Mouse (Mus musculus): ENCODE results near the gene Slc25a42. TPM values are rescaled to one million over a fixed set of nuclear protein-coding genes. Genes with fewer than 3 reads are reported as not detected.
"Not testable (repeated sequence)": the region's sequence is repeated elsewhere in the genome, so short reads cannot be mapped to it uniquely, and the experiment has no call there.

Gene Slc25a42
- polyA plus RNA-seq, 1 experiment = 51.0 TPM

- DNase-seq (ENCODE audit: extremely low spot score in 1 of 2, low spot score in 1 of 2) = not testable (repeated sequence)
These were observed 4.1 kb upstream of the Slc25a42 start for GRCm38 (mm10) chr8:70216161-70216560.

GRCm38 (mm10) chr8:70215092-70215491 lies 3.0 kb upstream of the Slc25a42 start:
- DNase-seq (ENCODE audit: extremely low spot score in 1 of 2, low spot score in 1 of 2) = no peak

- DNase-seq (ENCODE audit: extremely low spot score in 1 of 2, low spot score in 1 of 2) = no peak
These were observed 2.3 kb upstream of the Slc25a42 start for GRCm38 (mm10) chr8:70214411-70214810.

GRCm38 (mm10) chr8:70211726-70212111 lies 386 bp downstream of the Slc25a42 start:
- DNase-seq (ENCODE audit: extremely low spot score in 1 of 2, low spot score in 1 of 2) = peak in 1 of 2 experiments; percentile 38

- DNase-seq (ENCODE audit: extremely low spot score in 1 of 2, low spot score in 1 of 2) = no peak
These were observed 830 bp downstream of the Slc25a42 start for GRCm38 (mm10) chr8:70211275-70211674.

- DNase-seq (ENCODE audit: extremely low spot score in 1 of 2, low spot score in 1 of 2) = peak in 1 of 2 experiments; percentile 70
These were observed 1.6 kb downstream of the Slc25a42 start for GRCm38 (mm10) chr8:70210538-70210937.

- no peak for DNase-seq (ENCODE audit: extremely low spot score in 1 of 2, low spot score in 1 of 2)
These were observed 4.0 kb downstream of the Slc25a42 start for GRCm38 (mm10) chr8:70208130-70208529.

GRCm38 (mm10) chr8:70204757-70205156 lies 7.3 kb downstream of the Slc25a42 start:
- no peak for DNase-seq (ENCODE audit: extremely low spot score in 1 of 2, low spot score in 1 of 2)

GRCm38 (mm10) chr8:70203072-70203471 lies 9.0 kb downstream of the Slc25a42 start:
- peak in 1 of 2 experiments; percentile 35 for DNase-seq (ENCODE audit: extremely low spot score in 1 of 2, low spot score in 1 of 2)

- DNase-seq (ENCODE audit: extremely low spot score in 1 of 2, low spot score in 1 of 2) = no peak
These were observed 10.7 kb downstream of the Slc25a42 start for GRCm38 (mm10) chr8:70201417-70201816.

- DNase-seq (ENCODE audit: extremely low spot score in 1 of 2, low spot score in 1 of 2) = peak; percentile 20 to 66
These were observed 11.9 kb downstream of the Slc25a42 start for GRCm38 (mm10) chr8:70200098-70200681.

GRCm38 (mm10) chr8:70197603-70198002 lies 14.5 kb downstream of the Slc25a42 start:
- no peak for DNase-seq (ENCODE audit: extremely low spot score in 1 of 2, low spot score in 1 of 2)

GRCm38 (mm10) chr8:70195762-70196161 lies 16.3 kb downstream of the Slc25a42 start:
- DNase-seq (ENCODE audit: extremely low spot score in 1 of 2, low spot score in 1 of 2) = no peak

GRCm38 (mm10) chr8:70194191-70194590 lies 17.9 kb downstream of the Slc25a42 start:
- DNase-seq (ENCODE audit: extremely low spot score in 1 of 2, low spot score in 1 of 2) = no peak

- DNase-seq (ENCODE audit: extremely low spot score in 1 of 2, low spot score in 1 of 2) = no peak
These were observed 18.9 kb downstream of the Slc25a42 start for GRCm38 (mm10) chr8:70193238-70193637.

GRCm38 (mm10) chr8:70188707-70189106 lies 23.4 kb downstream of the Slc25a42 start:
- no peak for DNase-seq (ENCODE audit: extremely low spot score in 1 of 2, low spot score in 1 of 2)

- no peak for DNase-seq (ENCODE audit: extremely low spot score in 1 of 2, low spot score in 1 of 2)
These were observed 28.9 kb downstream of the Slc25a42 start for GRCm38 (mm10) chr8:70183194-70183593.

GRCm38 (mm10) chr8:70181903-70182252 lies 30.2 kb downstream of the Slc25a42 start:
- no peak for DNase-seq (ENCODE audit: extremely low spot score in 1 of 2, low spot score in 1 of 2)

GRCm38 (mm10) chr8:70181212-70181902 lies 30.7 kb downstream of the Slc25a42 start:
- DNase-seq (ENCODE audit: extremely low spot score in 1 of 2, low spot score in 1 of 2) = no peak

GRCm38 (mm10) chr8:70179082-70179481 lies 33.0 kb downstream of the Slc25a42 start:
- no peak for DNase-seq (ENCODE audit: extremely low spot score in 1 of 2, low spot score in 1 of 2)

- DNase-seq (ENCODE audit: extremely low spot score in 1 of 2, low spot score in 1 of 2) = no peak
These were observed 33.9 kb downstream of the Slc25a42 start for GRCm38 (mm10) chr8:70178231-70178630.

- peak in 1 of 2 experiments; percentile 43 for DNase-seq (ENCODE audit: extremely low spot score in 1 of 2, low spot score in 1 of 2)
These were observed 38.0 kb downstream of the Slc25a42 start for GRCm38 (mm10) chr8:70174079-70174478.

Data from frontal cortex, adult 2 months (tissue).